Mouse (Mus musculus): ENCODE measurements at regions not wholly inside any gene's neighbourhood (a gene's known extent, or its start where the extent isn't known, plus 50 kb on each side); places are given as distances from the start of the nearest gene placed in this dataset.

GRCm38 (mm10) chr15:103090280-103091164, 71.8 kb downstream of the Hoxc4 start:
- no peak overlapping the region for H3K4me2 ChIP-seq (replicated peaks; ENCODE audit: low read depth)
- H3K4me3 ChIP-seq (ENCODE audit: low read depth, low read length) = no peak overlapping the region
- no peaks in the 10 kb centered on the region for H3K36me3 ChIP-seq (ENCODE audit: control insufficient read depth, insufficient read depth, low read length)
- no peaks in the 10 kb centered on the region; the same call in 1 of the 2 replicates for H3K27me3 ChIP-seq (ENCODE audit: control insufficient read depth, insufficient read depth, low read length)
- H3K9ac ChIP-seq (ENCODE audit: low read length) = no peak overlapping the region
- 42% methylated on average over 6 of the region's 6 CpGs for WGBS
- TF ChIP-seq CTCF (IDR thresholded peaks at IDR 0.05; ENCODE audit: low read depth) = no peak
- no peaks in the 10 kb centered on the region for H3K9me3 ChIP-seq (ENCODE audit: control insufficient read depth, low read length)
- H3K4me1 ChIP-seq (replicated peaks; ENCODE audit: control insufficient read depth, insufficient read depth) = peaks cover 4% of the 10 kb centered on the region
- no peak overlapping the region for H3K27ac ChIP-seq (replicated peaks)
- DNase-seq (ENCODE audit: low spot score) (no peak), ATAC-seq (ENCODE audit: low FRiP score, low TSS enrichment) (no peak)

DNA sequence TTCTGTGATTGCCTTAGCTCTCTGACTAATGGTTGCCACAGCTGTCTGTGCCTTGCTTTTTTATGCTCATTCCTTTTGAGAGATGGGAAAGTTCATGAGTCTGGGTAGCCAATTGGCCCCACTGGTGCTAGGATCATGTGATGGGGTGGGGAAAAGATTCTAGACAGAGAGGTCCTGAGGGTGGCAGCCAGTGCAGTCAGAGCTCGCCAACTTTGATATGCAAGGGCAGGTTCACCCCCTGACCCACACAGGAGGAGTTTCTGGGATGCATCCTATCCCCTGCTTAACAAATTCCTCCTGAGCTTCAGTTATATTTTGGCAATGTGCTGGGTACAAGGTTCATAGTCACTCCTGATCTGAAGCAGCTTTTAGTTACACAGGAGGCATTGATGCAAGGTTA, 71.1 kb downstream of the Hoxc4 start:
- WGBS = 68% methylated on average over 1 of the region's 1 CpGs
- no peaks in the 10 kb centered on the region for H3K36me3 ChIP-seq (ENCODE audit: control insufficient read depth, insufficient read depth, low read length)
- peaks cover 4% of the 10 kb centered on the region for H3K4me1 ChIP-seq (replicated peaks; ENCODE audit: control insufficient read depth, insufficient read depth)
- TF ChIP-seq EP300 (optimal IDR thresholded peaks at IDR 0.05) = no peak
- TF ChIP-seq CTCF (IDR thresholded peaks at IDR 0.05; ENCODE audit: low read depth) = no peak
- no peak overlapping the region for H3K4me2 ChIP-seq (replicated peaks; ENCODE audit: low read depth)
- H3K9me3 ChIP-seq (ENCODE audit: control insufficient read depth, low read length) = no peaks in the 10 kb centered on the region
- H3K4me3 ChIP-seq (ENCODE audit: low read depth, low read length) = no peak overlapping the region
- H3K27ac ChIP-seq (replicated peaks) = no peak overlapping the region
- no peaks in the 10 kb centered on the region; the same call in 1 of the 2 replicates for H3K27me3 ChIP-seq (ENCODE audit: control insufficient read depth, insufficient read depth, low read length)
- no peak for ATAC-seq (ENCODE audit: low FRiP score, low TSS enrichment)
- H3K9ac ChIP-seq (ENCODE audit: low read length) = no peak overlapping the region
- no peak for DNase-seq (ENCODE audit: low spot score)

DNA sequence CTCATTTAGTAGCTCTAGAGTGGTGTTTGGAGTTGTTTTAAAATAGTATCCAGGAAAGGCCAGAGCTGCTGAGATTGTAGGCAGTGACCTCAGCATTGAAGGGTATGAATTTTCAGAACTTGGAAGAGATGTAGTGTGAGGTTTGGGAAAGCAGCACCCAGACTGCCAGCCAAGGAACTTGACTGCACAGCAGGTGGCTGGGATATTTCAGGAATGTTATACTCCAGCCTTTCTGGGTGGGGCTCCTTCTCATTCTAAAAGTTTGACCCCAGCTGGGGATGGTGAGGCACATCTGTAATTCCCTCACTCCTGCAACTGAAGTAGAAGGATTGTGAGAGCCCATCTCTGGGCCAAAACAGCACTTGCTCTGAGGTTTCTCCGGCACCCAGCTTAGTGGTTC, 70.7 kb downstream of the Hoxc4 start:
- H3K9ac ChIP-seq (ENCODE audit: low read length) = no peak overlapping the region
- no peaks in the 10 kb centered on the region for H3K9me3 ChIP-seq (ENCODE audit: control insufficient read depth, low read length)
- H3K27me3 ChIP-seq (ENCODE audit: control insufficient read depth, insufficient read depth, low read length) = no peaks in the 10 kb centered on the region; the same call in 1 of the 2 replicates
- DNase-seq (ENCODE audit: low spot score) = no peak
- peaks cover 4% of the 10 kb centered on the region for H3K4me1 ChIP-seq (replicated peaks; ENCODE audit: control insufficient read depth, insufficient read depth)
- no peak overlapping the region for H3K4me2 ChIP-seq (replicated peaks; ENCODE audit: low read depth)
- WGBS = 92% methylated on average over 1 of the region's 1 CpGs
- no peak overlapping the region for H3K4me3 ChIP-seq (ENCODE audit: low read depth, low read length)
- TF ChIP-seq EP300 (optimal IDR thresholded peaks at IDR 0.05) (no peak), CTCF (IDR thresholded peaks at IDR 0.05; ENCODE audit: low read depth) (no peak)
- no peak for ATAC-seq (ENCODE audit: low FRiP score, low TSS enrichment)
- H3K36me3 ChIP-seq (ENCODE audit: control insufficient read depth, insufficient read depth, low read length) = no peaks in the 10 kb centered on the region
- no peak overlapping the region for H3K27ac ChIP-seq (replicated peaks)

- ATAC-seq (ENCODE audit: low FRiP score, low TSS enrichment) = peak; percentile 63
- 27% methylated on average over 4 of the region's 4 CpGs for WGBS
- peak; percentile 47 for DNase-seq (ENCODE audit: low spot score)
- TF ChIP-seq CTCF (IDR thresholded peaks at IDR 0.05; ENCODE audit: low read depth) (no peak), EP300 (optimal IDR thresholded peaks at IDR 0.05) (no peak)
- Histone ChIP-seq H3K4me1 (replicated peaks; ENCODE audit: control insufficient read depth, insufficient read depth) (peaks cover 4% of the 10 kb centered on the region; the same call in 1 of the 2 replicates), H3K36me3 (ENCODE audit: control insufficient read depth, insufficient read depth, low read length) (no peaks in the 10 kb centered on the region), H3K9me3 (ENCODE audit: control insufficient read depth, low read length) (no peaks in the 10 kb centered on the region), H3K4me3 (ENCODE audit: low read depth, low read length) (no peak overlapping the region), H3K27me3 (ENCODE audit: control insufficient read depth, insufficient read depth, low read length) (no peaks in the 10 kb centered on the region; the same call in 1 of the 2 replicates), H3K27ac (replicated peaks) (no peak overlapping the region), H3K4me2 (replicated peaks; ENCODE audit: low read depth) (no peak overlapping the region), H3K9ac (ENCODE audit: low read length) (no peak overlapping the region)
Measured at GRCm38 (mm10) chr15:103087204-103087603, 68.5 kb downstream of the Hoxc4 start.

GRCm38 (mm10) chr15:103086672-103087069, 67.9 kb downstream of the Hoxc4 start:
- no peak for DNase-seq (ENCODE audit: low spot score)
- Histone ChIP-seq H3K27ac (replicated peaks) (no peak overlapping the region), H3K27me3 (ENCODE audit: control insufficient read depth, insufficient read depth, low read length) (no peaks in the 10 kb centered on the region; the same call in 1 of the 2 replicates), H3K4me1 (replicated peaks; ENCODE audit: control insufficient read depth, insufficient read depth) (peaks cover 4% of the 10 kb centered on the region; the same call in 1 of the 2 replicates), H3K9me3 (ENCODE audit: control insufficient read depth, low read length) (no peaks in the 10 kb centered on the region), H3K4me3 (ENCODE audit: low read depth, low read length) (no peak overlapping the region), H3K9ac (ENCODE audit: low read length) (no peak overlapping the region), H3K36me3 (ENCODE audit: control insufficient read depth, insufficient read depth, low read length) (no peaks in the 10 kb centered on the region), H3K4me2 (replicated peaks; ENCODE audit: low read depth) (peak overlapping the region; percentile 54)
- TF ChIP-seq CTCF (IDR thresholded peaks at IDR 0.05; ENCODE audit: low read depth) = no peak
- no peak for TF ChIP-seq EP300 (optimal IDR thresholded peaks at IDR 0.05)
- 36% methylated on average over 15 of the region's 15 CpGs for WGBS
- no peak for ATAC-seq (ENCODE audit: low FRiP score, low TSS enrichment)

Measured in stomach, postnatal 0 days (tissue).